ENCODE assay signal across 3 mouse cellular contexts in genomic region chr13:13450931-13451330, GRCm38 (mm10). TPM values are rescaled to one million over a fixed set of nuclear protein-coding genes. Genes with fewer than 3 reads are reported as not detected.
"Had no signal": no experiment of that assay in that cellular context is flagged by ENCODE, and none has a peak within 500 bp of the region (broad histone marks: within the 10 kb centered on the region; RNA-seq: fewer than 3 reads in every experiment).

No protein-coding gene starts in this region.

RNA-seq across cellular contexts. Expression of gene Nid1, which starts 13.6 kb away (rescaled TPM):
- total RNA-seq: common myeloid progenitor, adult 5-6 weeks; granulocyte monocyte progenitor cell, adult 5-6 weeks had no signal
- polyA plus RNA-seq: erythroblast, embryonic 14.5 days had no signal

RNA-seq across cellular contexts. Expression of gene Gpr137b, which starts 57.1 kb away (rescaled TPM):
- total RNA-seq: granulocyte monocyte progenitor cell, adult 5-6 weeks had no signal
- polyA plus RNA-seq: erythroblast, embryonic 14.5 days had no signal
